Mouse (Mus musculus) hindbrain, embryonic 10.5 days (tissue): Measurements from ENCODE around the gene Ctla2b. TPM values are rescaled to one million over a fixed set of nuclear protein-coding genes. Genes with fewer than 3 reads are reported as not detected.
"Not testable (repeated sequence)": the region's sequence is repeated elsewhere in the genome, so short reads cannot be mapped to it uniquely, and the experiment has no call there.

Experiments used
- DNase-seq: peaks from one replicate; pipeline ENCODE4 v3.0.0-alpha.2; 2017; ENCODE audit warnings: low spot score
- H3K27ac ChIP-seq: fragments of 300-500 bp; sonication (generic); 2 replicates; pipeline ENCODE4 v1.5.1; 2016; ENCODE audit warnings: mild to moderate bottlenecking, moderate library complexity
- H3K27me3 ChIP-seq: fragments of 300-500 bp; sonication (generic); 2 replicates; pipeline ENCODE4 v1.6.1; 2016; ENCODE audit warnings: mild to moderate bottlenecking; ENCODE audit not compliant: poor library complexity, insufficient read depth, severe bottlenecking
- H3K36me3 ChIP-seq: fragments of 300-500 bp; sonication (generic); 2 replicates; pipeline ENCODE4 v1.6.1; 2016; ENCODE audit warnings: mild to moderate bottlenecking, moderate library complexity
- H3K4me1 ChIP-seq: fragments of 300-500 bp; sonication (generic); replicated peaks from 2 replicates; pipeline ENCODE4 v1.6.1; 2016; ENCODE audit warnings: mild to moderate bottlenecking
- H3K4me3 ChIP-seq: fragments of 300-500 bp; sonication (generic); 2 replicates; pipeline ENCODE4 v1.5.1; 2016; ENCODE audit warnings: mild to moderate bottlenecking, moderate library complexity
- H3K9me3 ChIP-seq: fragments of 300-500 bp; sonication (generic); 2 replicates; pipeline ENCODE4 v1.6.1; 2016; ENCODE audit warnings: mild to moderate bottlenecking, moderate library complexity
- WGBS: fragments of 180-500 bp; shearing (Covaris S2); methylation state at CpG from one replicate; pipeline ENCODE4 v1.1.7; 2016; 5-methylcytosine and 5-hydroxymethylcytosine counted together
- polyA plus RNA-seq: library from polyadenylated mRNA; unstranded; fragments of >200 nt; fragmentation: Nextera tagmentation; extraction: Ambion mirVana; gene quantifications from 2 replicates; pipeline ENCODE4 v1.2.1, GENCODE M21; 2016

Gene Ctla2b
- polyA plus RNA-seq: 1.3 and 2.2 TPM in 2 replicates

- H3K27ac ChIP-seq: no peak within 1 kb of the TSS
- H3K4me3 ChIP-seq: no peak within 1 kb of the TSS
- H3K36me3 ChIP-seq: no peaks in the 10 kb centered on the region
- WGBS: 83% methylated on average over 3 of the region's 3 CpGs
- peaks cover 13% of the 10 kb centered on the region; the same call in 1 of the 2 replicates for H3K9me3 ChIP-seq
- no peak for DNase-seq
- no peaks in the 10 kb centered on the region for H3K27me3 ChIP-seq
- H3K4me1 ChIP-seq: no peaks in the 10 kb centered on the region
Observed at GRCm38 (mm10) chr13:60897328-60897727, at the start of gene Ctla2b. Gene Ctla2b, minus strand, starts transcription at chr13:60897447.

GRCm38 (mm10) chr13:60941884-60942283 lies 44.6 kb upstream of the Ctla2b start, which contains the start of gene Tpbpa:
Gene Tpbpa, minus strand, starts transcription at chr13:60941984.
- not testable (repeated sequence) for H3K4me1 ChIP-seq, H3K27ac ChIP-seq, DNase-seq, H3K27me3 ChIP-seq, H3K36me3 ChIP-seq, H3K4me3 ChIP-seq
- 81% methylated on average over 3 of the region's 3 CpGs for WGBS
- H3K9me3 ChIP-seq: peaks cover 53% of the 10 kb centered on the region; the same call in 1 of the 2 replicates

- DNase-seq: peak; percentile 2
- H3K4me3 ChIP-seq: no peak within 1 kb of the TSS
- H3K4me1 ChIP-seq: no peaks in the 10 kb centered on the region
- no peaks in the 10 kb centered on the region for H3K27me3 ChIP-seq
- H3K36me3 ChIP-seq: no peaks in the 10 kb centered on the region
- peaks cover 22% of the 10 kb centered on the region; the same call in 1 of the 2 replicates for H3K9me3 ChIP-seq
- H3K27ac ChIP-seq: no peak within 1 kb of the TSS
- WGBS: 74% methylated on average over 5 of the region's 5 CpGs
Observed at GRCm38 (mm10) chr13:60936500-60936901, 39.3 kb upstream of the Ctla2b start, which contains the start of the genes Gm49391 and Ctla2a. Gene Gm49391, minus strand, starts transcription at chr13:60936571. Gene Ctla2a, minus strand, starts transcription at chr13:60936625.

GRCm38 (mm10) chr13:60935490-60935889 lies 38.2 kb upstream of the Ctla2b start, which contains the start of gene Gm49393:
Gene Gm49393, minus strand, starts transcription at chr13:60935590.
- not testable (repeated sequence) for H3K27me3 ChIP-seq, H3K36me3 ChIP-seq, DNase-seq, H3K4me3 ChIP-seq, H3K27ac ChIP-seq, H3K4me1 ChIP-seq
- 73% methylated on average over 2 of the region's 2 CpGs for WGBS
- H3K9me3 ChIP-seq: peaks cover 17% of the 10 kb centered on the region; the same call in 1 of the 2 replicates

GRCm38 (mm10) chr13:60904780-60905179 lies 7.5 kb upstream of the Ctla2b start, which contains the start of gene Tpbpb:
Gene Tpbpb, minus strand, starts transcription at chr13:60904880.
- H3K27ac ChIP-seq, H3K36me3 ChIP-seq, DNase-seq, H3K4me3 ChIP-seq, H3K27me3 ChIP-seq, H3K4me1 ChIP-seq: not testable (repeated sequence)
- peaks cover 11% of the 10 kb centered on the region; the same call in 1 of the 2 replicates for H3K9me3 ChIP-seq
- 89% methylated on average over 2 of the region's 2 CpGs for WGBS

- not testable (repeated sequence) for DNase-seq, H3K4me1 ChIP-seq, H3K27ac ChIP-seq, H3K36me3 ChIP-seq, H3K27me3 ChIP-seq, H3K4me3 ChIP-seq
- WGBS: 81% methylated on average over 8 of the region's 8 CpGs
- peaks cover 13% of the 10 kb centered on the region; the same call in 1 of the 2 replicates for H3K9me3 ChIP-seq
Observed at GRCm38 (mm10) chr13:60896794-60897193, 453 bp downstream of the Ctla2b start, which contains the start of gene Gm49392. Gene Gm49392, minus strand, starts transcription at chr13:60896894.

- no peak overlapping the region for H3K27ac ChIP-seq
- no peaks in the 10 kb centered on the region for H3K4me1 ChIP-seq
- no peak overlapping the region for H3K4me3 ChIP-seq
- no peaks in the 10 kb centered on the region for H3K36me3 ChIP-seq
- H3K27me3 ChIP-seq: no peaks in the 10 kb centered on the region
- DNase-seq: no peak
- peaks cover 13% of the 10 kb centered on the region; the same call in 1 of the 2 replicates for H3K9me3 ChIP-seq
Observed at GRCm38 (mm10) chr13:60895406-60896160, 1.7 kb downstream of the Ctla2b start.

- DNase-seq: no peak
- H3K4me3 ChIP-seq: no peak overlapping the region
- H3K36me3 ChIP-seq: no peaks in the 10 kb centered on the region
- H3K4me1 ChIP-seq: no peaks in the 10 kb centered on the region
- peaks cover 6% of the 10 kb centered on the region; the same call in 1 of the 2 replicates for H3K9me3 ChIP-seq
- no peaks in the 10 kb centered on the region for H3K27me3 ChIP-seq
- no peak overlapping the region for H3K27ac ChIP-seq
- WGBS: 93% methylated on average over 1 of the region's 1 CpGs
Observed at GRCm38 (mm10) chr13:60892301-60892700, 4.9 kb downstream of the Ctla2b start.

GRCm38 (mm10) chr13:60864281-60864680 lies 33.0 kb downstream of the Ctla2b start, which contains the start of gene 4930486L24Rik:
Gene 4930486L24Rik, minus strand, starts transcription at chr13:60864475.
- no peaks in the 10 kb centered on the region for H3K4me1 ChIP-seq
- H3K27ac ChIP-seq: no peak within 1 kb of the TSS
- WGBS: 83% methylated on average over 1 of the region's 1 CpGs
- H3K4me3 ChIP-seq: no peak within 1 kb of the TSS
- no peaks in the 10 kb centered on the region for H3K9me3 ChIP-seq
- H3K27me3 ChIP-seq: no peaks in the 10 kb centered on the region
- H3K36me3 ChIP-seq: no peaks in the 10 kb centered on the region
- no peak for DNase-seq

- 88% methylated on average over 4 of the region's 4 CpGs for WGBS
- no peak overlapping the region for H3K4me3 ChIP-seq
Observed at GRCm38 (mm10) chr13:60848241-60849120, 48.8 kb downstream of the Ctla2b start.

More at GRCm38 (mm10) chr13:60848241-60849120, 48.8 kb downstream of the Ctla2b start:
- no peaks in the 10 kb centered on the region for H3K9me3 ChIP-seq
- DNase-seq: no peak
- H3K36me3 ChIP-seq: no peaks in the 10 kb centered on the region
- H3K4me1 ChIP-seq: no peaks in the 10 kb centered on the region
- no peaks in the 10 kb centered on the region for H3K27me3 ChIP-seq
- no peak overlapping the region for H3K27ac ChIP-seq
